Mouse (Mus musculus) midbrain, embryonic 14.5 days (tissue): Measurements from ENCODE around the gene Gm10644. TPM values are rescaled to one million over a fixed set of nuclear protein-coding genes. Genes with fewer than 3 reads are reported as not detected.

Experiments used
- ATAC-seq: fragments of 200-750 bp; cut with Nextera tagmentation; 2 replicates; pipeline ENCODE4 v1.8.0; 2017; ENCODE audit warnings: moderate number of reproducible peaks, moderate library complexity; ENCODE audit not compliant: low FRiP score, low TSS enrichment
- DNase-seq: peaks from one replicate; pipeline ENCODE4 v3.0.0-alpha.2; 2015
- H3K27ac ChIP-seq: fragments of 300-500 bp; sonication (generic); replicated peaks from 2 replicates; pipeline ENCODE4 v1.5.1; 2014; ENCODE audit warnings: mild to moderate bottlenecking, low read depth, low read length, moderate library complexity
- H3K27me3 ChIP-seq: fragments of 300-500 bp; sonication (generic); 2 replicates; pipeline ENCODE4 v1.6.1; 2014; ENCODE audit warnings: low read length, control low read depth, mixed read lengths; ENCODE audit not compliant: control insufficient read depth, insufficient read depth
- H3K36me3 ChIP-seq: fragments of 300-500 bp; sonication (generic); 2 replicates; pipeline ENCODE4 v1.6.1; 2014; ENCODE audit warnings: low read length, control low read depth; ENCODE audit not compliant: control insufficient read depth, insufficient read depth
- H3K4me1 ChIP-seq: fragments of 300-500 bp; sonication (generic); 2 replicates; pipeline ENCODE4 v1.6.1; 2014; ENCODE audit warnings: mild to moderate bottlenecking, antibody characterized with exemption, low read length, control low read depth; ENCODE audit not compliant: control insufficient read depth, insufficient read depth
- H3K4me2 ChIP-seq: fragments of 300-500 bp; sonication (generic); 2 replicates; pipeline ENCODE4 v1.6.1; 2014; ENCODE audit warnings: mild to moderate bottlenecking, low read length, moderate library complexity
- H3K4me3 ChIP-seq: fragments of 300-500 bp; sonication (generic); replicated peaks from 2 replicates; pipeline ENCODE4 v1.5.1; 2014; ENCODE audit warnings: low read depth, low read length
- H3K9ac ChIP-seq: fragments of 300-500 bp; sonication (generic); replicated peaks from 2 replicates; pipeline ENCODE4 v1.6.1; 2014; ENCODE audit warnings: mild to moderate bottlenecking, low read length, moderate library complexity
- H3K9me3 ChIP-seq: fragments of 300-500 bp; sonication (generic); 2 replicates; pipeline ENCODE4 v1.6.1; 2016; ENCODE audit warnings: low read length, control low read depth, mixed read lengths; ENCODE audit not compliant: control insufficient read depth
- WGBS: fragments of 180-500 bp; shearing (Covaris S2); extraction: QIAGEN DNeasy Blood & Tissue Kit; methylation state at CpG from one replicate; pipeline ENCODE4 v1.1.7; 2014; 5-methylcytosine and 5-hydroxymethylcytosine counted together
- polyA plus RNA-seq: library from polyadenylated mRNA; unstranded; fragments of >200 nt; fragmentation: Nextera tagmentation; extraction: Ambion mirVana; gene quantifications from 2 replicates; pipeline ENCODE4 v1.2.1, GENCODE M21; 2014

Gene Gm10644
- polyA plus RNA-seq, 1 experiment from 2014 or later = 1.0 TPM

DNA sequence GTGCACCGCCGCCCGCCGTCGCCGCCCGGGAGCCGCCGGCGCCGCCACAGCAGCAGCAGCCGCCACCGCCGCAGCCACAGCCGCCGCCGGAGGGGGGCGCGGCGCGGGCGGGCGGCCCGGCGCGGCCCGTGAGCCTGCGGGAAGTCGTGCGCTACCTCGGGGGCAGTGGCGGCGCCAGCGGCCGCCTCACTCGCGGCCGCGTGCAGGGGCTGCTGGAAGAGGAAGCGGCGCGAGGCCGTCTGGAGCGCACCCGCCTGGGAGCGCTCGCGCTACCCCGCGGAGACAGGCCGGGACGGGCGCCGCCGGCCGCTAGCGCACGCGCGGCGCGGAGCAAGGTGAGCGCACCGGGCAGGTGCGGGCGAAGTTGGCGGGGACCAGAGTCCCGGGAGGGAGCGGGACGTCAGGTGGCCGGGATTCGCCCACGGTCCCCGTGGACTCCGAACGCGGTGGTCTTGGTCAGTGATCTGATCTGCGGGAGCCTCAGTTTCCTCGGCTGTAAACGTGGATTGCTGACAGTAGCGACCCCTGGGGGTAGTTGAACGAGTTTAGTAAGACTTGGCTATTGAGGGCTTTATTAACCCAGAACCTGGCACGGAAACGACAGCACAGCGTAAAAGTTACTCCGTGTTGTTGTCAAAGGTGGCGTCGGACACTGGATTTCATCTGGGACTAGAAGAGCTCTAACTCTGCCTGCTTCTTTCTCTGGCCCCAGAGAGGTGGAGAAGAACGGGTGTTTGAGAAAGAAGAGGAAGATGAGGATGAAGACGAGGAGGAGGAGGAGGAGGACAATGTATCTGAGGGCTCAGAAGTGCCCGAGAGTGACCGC lies 43.4 kb upstream of the Gm10644 start:
- peak overlapping the region; percentile 67 for H3K9ac ChIP-seq
- peak overlapping the region; percentile 96 for H3K27ac ChIP-seq
- H3K27me3 ChIP-seq = peaks cover 16% of the 10 kb centered on the region; the same call in 1 of the 2 replicates
- peak; percentile 87 for DNase-seq
- under 1% methylated on average over 82 of the region's 92 CpGs for WGBS
- peak; percentile 8; the same call in 1 of the 2 replicates for ATAC-seq
- peaks cover 29% of the 10 kb centered on the region for H3K36me3 ChIP-seq
- H3K4me2 ChIP-seq = peak overlapping the region; percentile 77
- no peaks in the 10 kb centered on the region for H3K9me3 ChIP-seq
- peak overlapping the region; percentile 72 for H3K4me3 ChIP-seq
- H3K4me1 ChIP-seq = peaks cover 16% of the 10 kb centered on the region

GRCm38 (mm10) chr8:83997511-83998141 lies 42.6 kb upstream of the Gm10644 start, which contains the start of gene Samd1:
TSS of gene Samd1 (plus strand) at chr8:83997672.
- H3K9me3 ChIP-seq = no peaks in the 10 kb centered on the region
- DNase-seq = peak; percentile 84
- H3K36me3 ChIP-seq = peaks cover 31% of the 10 kb centered on the region
- peak within 1 kb of the TSS; percentile 72 for H3K4me3 ChIP-seq
- peaks cover 16% of the 10 kb centered on the region for H3K4me1 ChIP-seq
- peak within 1 kb of the TSS; percentile 96 for H3K27ac ChIP-seq
- 0% methylated on average over 63 of the region's 112 CpGs for WGBS
- peaks cover 16% of the 10 kb centered on the region; the same call in 1 of the 2 replicates for H3K27me3 ChIP-seq
- peak; percentile 46; the same call in 1 of the 2 replicates for ATAC-seq
- H3K4me2 ChIP-seq = peak within 1 kb of the TSS; percentile 77
- H3K9ac ChIP-seq = peak within 1 kb of the TSS; percentile 67

DNA sequence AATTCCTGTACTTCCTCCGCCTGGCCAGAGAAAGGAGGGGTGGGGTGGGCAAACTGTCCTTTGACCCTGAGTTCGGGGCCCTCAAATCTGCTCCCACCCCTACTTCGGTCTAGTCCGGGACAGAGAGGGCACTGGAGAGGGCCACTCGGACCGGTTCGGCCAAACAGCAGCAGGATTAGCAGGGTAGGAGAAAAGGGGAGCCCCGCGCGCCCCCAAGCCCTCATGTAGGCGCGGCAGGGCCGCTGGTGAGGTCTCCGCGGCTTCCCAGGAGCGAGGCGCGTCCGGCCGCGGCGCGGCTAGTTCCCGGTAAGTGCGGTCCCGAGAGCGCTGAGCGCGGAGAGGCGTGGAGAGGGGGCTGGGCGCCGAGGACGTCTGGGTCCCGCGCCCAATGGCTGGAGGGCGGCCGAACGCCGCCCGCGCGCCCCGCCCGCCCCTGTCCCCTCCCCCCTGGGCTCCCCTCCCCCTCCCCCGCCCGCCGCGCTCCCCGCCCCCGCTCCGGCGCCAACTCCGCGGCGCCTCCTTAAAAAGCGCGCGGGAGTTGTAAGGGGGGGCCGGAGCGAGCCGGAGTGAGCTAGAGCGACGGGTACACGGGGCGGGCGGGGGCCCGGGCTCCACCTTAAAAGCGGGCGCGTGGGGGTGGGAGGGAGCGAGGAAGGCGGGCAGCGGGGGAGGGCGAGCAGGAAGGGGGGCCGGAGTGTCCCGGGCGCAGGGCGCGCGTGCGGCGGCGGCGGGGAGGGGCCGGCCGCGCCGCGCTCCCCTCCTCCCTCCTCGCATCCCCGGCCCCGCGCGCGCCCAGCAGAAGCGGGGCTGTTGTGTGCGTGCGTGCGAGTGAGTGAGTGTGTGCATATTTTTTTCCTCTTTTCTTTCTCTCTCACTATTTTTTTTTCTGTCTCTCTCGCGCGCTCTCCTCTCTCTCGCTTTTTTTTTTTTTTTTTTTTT lies 41.8 kb upstream of the Gm10644 start:
- peak overlapping the region; percentile 69 for H3K4me3 ChIP-seq
- under 1% methylated on average over 64 of the region's 103 CpGs for WGBS
- H3K36me3 ChIP-seq = peaks cover 39% of the 10 kb centered on the region
- peak overlapping the region; percentile 67 for H3K9ac ChIP-seq
- H3K4me2 ChIP-seq = peak overlapping the region; percentile 77
- H3K4me1 ChIP-seq = peaks cover 16% of the 10 kb centered on the region
- no peaks in the 10 kb centered on the region for H3K9me3 ChIP-seq
- DNase-seq (peak; percentile 89), ATAC-seq (peak; percentile 74)
- H3K27me3 ChIP-seq = peaks cover 15% of the 10 kb centered on the region; the same call in 1 of the 2 replicates
- H3K27ac ChIP-seq = peak overlapping the region; percentile 96

DNA sequence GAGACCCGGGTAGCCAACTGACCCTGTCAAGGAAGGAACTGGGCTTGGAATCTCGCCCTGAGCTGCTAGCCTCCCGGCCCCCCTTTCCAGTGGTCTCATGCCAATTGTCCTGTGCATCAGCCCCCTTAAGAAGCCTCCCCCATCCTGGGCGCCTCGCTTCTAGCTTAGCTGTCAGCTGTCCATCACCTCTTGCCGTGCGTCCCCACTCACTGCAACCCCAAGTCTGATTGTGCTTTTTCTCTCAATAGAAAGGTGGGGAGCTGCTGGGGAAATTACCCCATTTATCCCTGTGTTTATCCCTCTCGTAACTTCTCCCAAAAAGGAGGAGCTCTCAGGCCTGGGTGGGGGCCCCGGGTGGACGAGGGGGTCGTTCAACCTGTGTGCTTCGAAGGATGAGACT lies 41.0 kb upstream of the Gm10644 start:
- H3K4me2 ChIP-seq = peak overlapping the region; percentile 77
- H3K4me1 ChIP-seq = peaks cover 13% of the 10 kb centered on the region
- peaks cover 7% of the 10 kb centered on the region; the same call in 1 of the 2 replicates for H3K27me3 ChIP-seq
- H3K9ac ChIP-seq = 0 out of 2 replicates have a peak overlapping the region, but pooled peaks have one; percentile 67
- ATAC-seq (no peak), DNase-seq (no peak)
- peaks cover 43% of the 10 kb centered on the region for H3K36me3 ChIP-seq
- no peak overlapping the region for H3K27ac ChIP-seq
- peak overlapping the region; percentile 69; the same call in 1 of the 2 replicates for H3K4me3 ChIP-seq
- WGBS = 9% methylated on average over 12 of the region's 12 CpGs
- H3K9me3 ChIP-seq = no peaks in the 10 kb centered on the region

GRCm38 (mm10) chr8:83994030-83994429 lies 39.0 kb upstream of the Gm10644 start:
- ATAC-seq (no peak), DNase-seq (no peak)
- Histone ChIP-seq H3K36me3 (peaks cover 54% of the 10 kb centered on the region), H3K27ac (no peak overlapping the region), H3K27me3 (no peaks in the 10 kb centered on the region), H3K9ac (no peak overlapping the region), H3K4me3 (no peak overlapping the region), H3K4me2 (no peak overlapping the region), H3K4me1 (peaks cover 4% of the 10 kb centered on the region), H3K9me3 (no peaks in the 10 kb centered on the region)
- 93% methylated on average over 3 of the region's 3 CpGs for WGBS

DNA sequence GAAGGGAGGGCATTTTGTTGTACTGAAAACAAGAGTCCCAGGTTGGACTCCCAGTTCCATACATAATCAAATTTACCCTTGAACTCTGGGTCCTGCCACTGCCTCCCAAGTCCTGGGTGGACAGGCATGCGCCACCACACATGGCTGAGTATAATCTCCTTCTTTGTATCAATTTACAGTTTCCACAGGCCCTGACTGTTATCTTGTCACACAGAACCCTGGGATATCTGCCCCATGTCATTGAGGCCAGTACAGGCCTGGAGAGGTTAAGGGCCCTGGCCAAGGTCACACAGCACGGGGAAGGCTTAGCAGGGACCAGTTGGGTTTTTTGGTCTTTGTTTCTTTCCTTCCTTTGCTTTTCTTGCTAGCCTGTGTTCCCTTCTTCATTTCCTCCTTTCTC lies 37.5 kb upstream of the Gm10644 start:
- H3K27ac ChIP-seq = no peak overlapping the region
- WGBS = 90% methylated on average over 2 of the region's 2 CpGs
- no peak overlapping the region for H3K4me2 ChIP-seq
- DNase-seq = no peak
- H3K27me3 ChIP-seq = no peaks in the 10 kb centered on the region
- ATAC-seq = no peak
- no peak overlapping the region for H3K9ac ChIP-seq
- H3K9me3 ChIP-seq = no peaks in the 10 kb centered on the region
- no peak overlapping the region for H3K4me3 ChIP-seq
- H3K4me1 ChIP-seq = no peaks in the 10 kb centered on the region
- peaks cover 70% of the 10 kb centered on the region for H3K36me3 ChIP-seq

- H3K36me3 ChIP-seq = peaks cover 90% of the 10 kb centered on the region
- DNase-seq = no peak
- 96% methylated on average over 14 of the region's 14 CpGs for WGBS
These were observed 35.2 kb upstream of the Gm10644 start for GRCm38 (mm10) chr8:83990170-83990569.

DNA sequence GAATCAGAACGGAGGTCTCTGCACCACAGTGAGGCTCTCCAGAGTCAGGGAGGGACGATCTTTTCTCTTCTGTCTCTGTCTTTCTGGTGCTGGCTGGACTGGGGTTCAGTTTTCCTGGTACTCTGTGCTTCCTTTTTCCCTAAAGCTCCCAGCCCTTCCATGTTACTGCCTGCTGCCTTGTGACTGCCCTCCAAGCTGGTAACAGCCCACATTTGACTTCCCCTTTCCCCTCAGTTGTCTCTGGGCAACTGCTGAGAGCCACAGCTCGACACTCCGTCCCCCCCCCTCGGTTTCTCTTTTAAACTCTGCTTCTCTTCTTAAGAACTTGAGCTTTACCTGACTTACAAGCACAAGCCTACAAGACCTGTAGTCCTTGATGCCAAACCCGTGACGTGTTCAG lies 34.2 kb upstream of the Gm10644 start:
- no peak overlapping the region for H3K27ac ChIP-seq
- no peak overlapping the region for H3K9ac ChIP-seq
- DNase-seq = no peak
- H3K36me3 ChIP-seq = peaks cover 90% of the 10 kb centered on the region
- no peaks in the 10 kb centered on the region for H3K27me3 ChIP-seq
- 89% methylated on average over 7 of the region's 7 CpGs for whole genome bisulfite sequencing
- no peak overlapping the region for H3K4me2 ChIP-seq
- no peak for ATAC-seq
- H3K4me1 ChIP-seq = no peaks in the 10 kb centered on the region
- H3K4me3 ChIP-seq = no peak overlapping the region
- H3K9me3 ChIP-seq = no peaks in the 10 kb centered on the region

More at GRCm38 (mm10) chr8:83990170-83990569, 35.2 kb upstream of the Gm10644 start:
- no peak for ATAC-seq
- H3K27ac ChIP-seq = no peak overlapping the region
- H3K9ac ChIP-seq = no peak overlapping the region
- H3K4me3 ChIP-seq = no peak overlapping the region
- H3K27me3 ChIP-seq = no peaks in the 10 kb centered on the region
- H3K9me3 ChIP-seq = no peaks in the 10 kb centered on the region
- H3K4me2 ChIP-seq = no peak overlapping the region
- no peaks in the 10 kb centered on the region for H3K4me1 ChIP-seq
